Mouse (Mus musculus) retina, adult 2 months (tissue): ENCODE results near the gene Hrg.
"Not testable (repeated sequence)": the region's sequence is repeated elsewhere in the genome, so short reads cannot be mapped to it uniquely, and the experiment has no call there.

ENCODE experiments used
- DNase-seq: peaks from one replicate; pipeline ENCODE4 v3.0.0-alpha.2; 2012; ENCODE audit warnings: low read depth, low spot score

The Hrg gene

GRCm38 (mm10) chr16:22956085-22956439 is 5.2 kb downstream of the Hrg start:
- no peak for DNase-seq

GRCm38 (mm10) chr16:22961073-22961472 is 10.2 kb downstream of the Hrg start:
- no peak for DNase-seq

GRCm38 (mm10) chr16:22962256-22962655 is 11.4 kb downstream of the Hrg start:
- no peak for DNase-seq

GRCm38 (mm10) chr16:22963293-22963692 is 12.4 kb downstream of the Hrg start:
- DNase-seq, result no peak

GRCm38 (mm10) chr16:22967383-22968030 is 16.6 kb downstream of the Hrg start:
- DNase-seq, result no peak

- not testable (repeated sequence) for DNase-seq
These were observed 46.1 kb downstream of the Hrg start for GRCm38 (mm10) chr16:22996951-22997350.
